11 mouse cellular contexts compared by ENCODE assay signal in the genomic region with DNA sequence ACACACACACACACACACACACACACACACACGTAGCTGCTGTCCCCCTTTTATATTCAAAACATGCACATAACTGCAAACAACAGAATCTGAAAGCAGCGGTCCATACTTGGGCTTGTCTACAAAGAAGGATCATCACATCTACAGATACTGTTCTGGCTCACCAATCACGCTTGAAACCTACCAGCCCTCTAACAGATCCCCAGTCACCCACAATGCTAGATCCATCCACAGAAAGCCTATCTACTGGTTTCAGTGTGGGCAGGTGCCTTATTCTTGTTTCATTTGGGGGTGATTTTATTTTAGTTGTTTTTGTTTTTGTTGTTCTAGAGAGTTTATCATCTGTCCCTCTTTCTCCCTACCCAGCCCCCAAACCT. TPM values are rescaled to one million over a fixed set of nuclear protein-coding genes. Genes with fewer than 3 reads are reported as not detected.
DNase-seq lines count a peak whose midpoint lies in the region; ATAC-seq lines count a peak whose summit lies in the region.
"Had no signal": no experiment of that assay in that cellular context is flagged by ENCODE, and none has a peak within 500 bp of the region (broad histone marks: within the 10 kb centered on the region; RNA-seq: fewer than 3 reads in every experiment).

No protein-coding gene starts in this region.

- WGBS in kidney, embryonic 15.5 days, result 58% methylated on average over 3 of the region's 3 CpGs
- 42% methylated on average over 3 of the region's 3 CpGs for WGBS in embryonic facial prominence, embryonic 11.5 days
- 62% methylated on average over 3 of the region's 3 CpGs for WGBS in hindbrain, embryonic 11.5 days
- 51% methylated on average over 3 of the region's 3 CpGs for WGBS in midbrain, embryonic 11.5 days

- no peak for ATAC-seq in kidney, embryonic 15.5 days (replicated peaks; ENCODE audit: low FRiP score)
- ATAC-seq in embryonic facial prominence, embryonic 11.5 days (replicated peaks; ENCODE audit: insufficient number of reproducible peaks, low FRiP score, low TSS enrichment, low read depth), result peak; percentile 44; the same call in 1 of the 2 replicates
- ATAC-seq in hindbrain, embryonic 11.5 days (ENCODE audit: low FRiP score), result peak; percentile 62; the same call in 1 of the 2 replicates
- peak; percentile 41; the same call in 1 of the 2 replicates for ATAC-seq in midbrain, embryonic 11.5 days (ENCODE audit: low FRiP score)

- DNase-seq in kidney, adult 8-10 months, result no peak
- DNase-seq in embryonic facial prominence, embryonic 11.5 days (ENCODE audit: low spot score), result no peak
- no peak for DNase-seq in hindbrain, embryonic 11.5 days (ENCODE audit: low spot score)
- peak; percentile 88 for DNase-seq in midbrain, embryonic 11.5 days (ENCODE audit: low spot score, missing footprints)
- DNase-seq in c-Kit-positive CD71-positive TER-119-positive erythroid progenitor cells, embryonic 14.5 days (ENCODE audit: low spot score), result no peak
- DNase-seq in ovary, adult 18-20 months (ENCODE audit: low spot score), result no peak
- no peak for DNase-seq in adrenal gland, adult 2 months
- DNase-seq: lung, postnatal 14 days had no signal

- H3K9ac ChIP-seq in kidney, embryonic 15.5 days, result no peak overlapping the region
- peak overlapping the region; percentile 76 for H3K9ac ChIP-seq in embryonic facial prominence, embryonic 11.5 days (replicated peaks; ENCODE audit: low read length)
- H3K9ac ChIP-seq in hindbrain, embryonic 11.5 days (ENCODE audit: low read depth, low read length), result peak overlapping the region; percentile 76
- peak overlapping the region; percentile 84 for H3K9ac ChIP-seq in midbrain, embryonic 11.5 days (ENCODE audit: low read length)

- no peak overlapping the region for H3K27ac ChIP-seq in kidney, embryonic 15.5 days
- H3K27ac ChIP-seq in embryonic facial prominence, embryonic 11.5 days (replicated peaks; ENCODE audit: low read depth, low read length), result no peak overlapping the region
- peak overlapping the region; percentile 66; the same call in 1 of the 2 replicates for H3K27ac ChIP-seq in hindbrain, embryonic 11.5 days (ENCODE audit: low read depth, low read length)
- H3K27ac ChIP-seq in midbrain, embryonic 11.5 days (ENCODE audit: low read depth, low read length), result peak overlapping the region; percentile 64; the same call in 1 of the 2 replicates

- H3K27me3 ChIP-seq in kidney, embryonic 15.5 days, result peaks cover 4% of the 10 kb centered on the region; the same call in 1 of the 2 replicates
- no peaks in the 10 kb centered on the region for H3K27me3 ChIP-seq in embryonic facial prominence, embryonic 11.5 days (ENCODE audit: control insufficient read depth, insufficient read depth, low read length)
- no peaks in the 10 kb centered on the region for H3K27me3 ChIP-seq in hindbrain, embryonic 11.5 days (ENCODE audit: control insufficient read depth, insufficient read depth, low read length)
- no peaks in the 10 kb centered on the region for H3K27me3 ChIP-seq in midbrain, embryonic 11.5 days (ENCODE audit: control insufficient read depth, insufficient read depth, low read length)

- peak overlapping the region; percentile 49 for H3K4me3 ChIP-seq in kidney, embryonic 15.5 days (replicated peaks)
- H3K4me3 ChIP-seq in embryonic facial prominence, embryonic 11.5 days (ENCODE audit: low read depth, low read length), result peak overlapping the region; percentile 51
- peak overlapping the region; percentile 41 for H3K4me3 ChIP-seq in hindbrain, embryonic 11.5 days (ENCODE audit: low read depth, low read length)
- peak overlapping the region; percentile 51 for H3K4me3 ChIP-seq in midbrain, embryonic 11.5 days (ENCODE audit: low read depth, low read length)

- no peaks in the 10 kb centered on the region for H3K9me3 ChIP-seq in kidney, embryonic 15.5 days (replicated peaks)
- no peaks in the 10 kb centered on the region for H3K9me3 ChIP-seq in embryonic facial prominence, embryonic 11.5 days (replicated peaks; ENCODE audit: control insufficient read depth, low read length)
- H3K9me3 ChIP-seq in hindbrain, embryonic 11.5 days (ENCODE audit: control insufficient read depth, low read length), result no peaks in the 10 kb centered on the region
- H3K9me3 ChIP-seq in midbrain, embryonic 11.5 days (ENCODE audit: control insufficient read depth, low read length), result no peaks in the 10 kb centered on the region

- H3K4me2 ChIP-seq in kidney, embryonic 15.5 days, result peak overlapping the region; percentile 91
- peak overlapping the region; percentile 83 for H3K4me2 ChIP-seq in embryonic facial prominence, embryonic 11.5 days (ENCODE audit: low read depth, low read length)
- H3K4me2 ChIP-seq in hindbrain, embryonic 11.5 days (replicated peaks; ENCODE audit: low read depth, low read length), result peak overlapping the region; percentile 56
- peak overlapping the region; percentile 68 for H3K4me2 ChIP-seq in midbrain, embryonic 11.5 days

- H3K4me1 ChIP-seq in kidney, embryonic 15.5 days, result peaks cover 14% of the 10 kb centered on the region
- no peaks in the 10 kb centered on the region for H3K4me1 ChIP-seq in embryonic facial prominence, embryonic 11.5 days (ENCODE audit: control insufficient read depth, insufficient read depth, low read length)
- H3K4me1 ChIP-seq in hindbrain, embryonic 11.5 days (replicated peaks; ENCODE audit: control insufficient read depth, insufficient read depth, low read length), result no peaks in the 10 kb centered on the region; the same call in 1 of the 2 replicates
- peaks cover 2% of the 10 kb centered on the region; the same call in 1 of the 2 replicates for H3K4me1 ChIP-seq in midbrain, embryonic 11.5 days (ENCODE audit: control insufficient read depth, insufficient read depth, low read length)

- H3K36me3 ChIP-seq in kidney, embryonic 15.5 days, result no peaks in the 10 kb centered on the region
- H3K36me3 ChIP-seq in embryonic facial prominence, embryonic 11.5 days (replicated peaks; ENCODE audit: control insufficient read depth, insufficient read depth, low read depth, low read length), result no peaks in the 10 kb centered on the region; the same call in 1 of the 2 replicates
- H3K36me3 ChIP-seq in hindbrain, embryonic 11.5 days (ENCODE audit: control insufficient read depth, insufficient read depth, low read length), result no peaks in the 10 kb centered on the region
- no peaks in the 10 kb centered on the region for H3K36me3 ChIP-seq in midbrain, embryonic 11.5 days (ENCODE audit: control insufficient read depth, insufficient read depth, low read length)

RNA-seq across cellular contexts. Expression of gene 2900011O08Rik, which starts 0.2 kb away (rescaled TPM):
- 1.6 and 2.2 TPM in 2 replicates for polyA plus RNA-seq in kidney, embryonic 15.5 days (2015; fragmentation: Nextera tagmentation; extraction: Ambion mirVana)
- polyA plus RNA-seq in embryonic facial prominence, embryonic 11.5 days (2014; fragmentation: Nextera tagmentation; extraction: Ambion mirVana), result 12.6 and 14.2 TPM in 2 replicates
- 37.1 and 38.4 TPM in 2 replicates for polyA plus RNA-seq in hindbrain, embryonic 11.5 days (2014; fragmentation: Nextera tagmentation; extraction: Ambion mirVana)
- 25.3 and 28.1 TPM in 2 replicates for polyA plus RNA-seq in midbrain, embryonic 11.5 days (2014; fragmentation: Nextera tagmentation; extraction: Ambion mirVana)
- total RNA-seq in adrenal gland, adult 2 months (2021), result 1 to 10 TPM in 1 of 2 experiments, under 1 TPM in 1; 0.86 to 1.2 TPM
- polyA plus RNA-seq in adrenal gland, adult 2 months (2012; rRNA removed), result 0.89 and 1.6 TPM in 2 replicates
- polyA plus RNA-seq: gonadal fat pad, adult 2 months had no signal

RNA-seq across cellular contexts. Expression of gene Ifitm7, which starts 0.5 kb away (rescaled TPM):
- 0.08 TPM in 1 of 2 replicates, not detected in the other for polyA plus RNA-seq in kidney, embryonic 15.5 days (2015; fragmentation: Nextera tagmentation; extraction: Ambion mirVana)
- 0.11 and 0.42 TPM in 2 replicates for polyA plus RNA-seq in embryonic facial prominence, embryonic 11.5 days (2014; fragmentation: Nextera tagmentation; extraction: Ambion mirVana)
- 0.85 and 1.0 TPM in 2 replicates for polyA plus RNA-seq in hindbrain, embryonic 11.5 days (2014; fragmentation: Nextera tagmentation; extraction: Ambion mirVana)
- 0.23 and 0.74 TPM in 2 replicates for polyA plus RNA-seq in midbrain, embryonic 11.5 days (2014; fragmentation: Nextera tagmentation; extraction: Ambion mirVana)
- not detected for total RNA-seq in adrenal gland, adult 2 months (2021)
- polyA plus RNA-seq in adrenal gland, adult 2 months (2012; rRNA removed), result not detected in 2 replicates
- polyA plus RNA-seq: small intestine, adult 2 months had no signal

Comparison
In these comparisons a context has a peak if more than half of its experiments do, and no peak if none do; other contexts are left out.
1. H3K27ac ChIP-seq: peak in hindbrain, embryonic 11.5 days (single experiment) and midbrain, embryonic 11.5 days (single experiment); none in kidney, embryonic 15.5 days (single experiment) and embryonic facial prominence, embryonic 11.5 days (single experiment).
2. Peak in every context shown above with its lines, with median percentiles within 50 percentile points of each other: H3K4me2 ChIP-seq and H3K4me3 ChIP-seq.